Mouse (Mus musculus) myocyte (in vitro differentiated cells): ENCODE results near the gene Fam32a.

Source experiments
- CEBPB ChIP-seq: IDR thresholded peaks from 2 replicates; pipeline ENCODE4 v1.6.1; 2011; ENCODE audit warnings: mild to moderate bottlenecking, moderate library complexity; ENCODE audit not compliant: poor library complexity, insufficient read depth, severe bottlenecking
- MAX ChIP-seq: IDR thresholded peaks from one replicate; pipeline ENCODE4 v1.6.1; 2011; ENCODE audit warnings: low read depth, mild to moderate bottlenecking, control low read depth
- MYOG ChIP-seq, 3 experiments: IDR thresholded peaks; one replicate each; pipeline ENCODE4 v1.6.1; 2011; ENCODE audit warnings: control low read depth in 2 of 3, low read depth in 2 of 3, mild to moderate bottlenecking in 2 of 3; ENCODE audit not compliant: insufficient read length in 2 of 3, control insufficient read depth in 1 of 3, insufficient read depth in 1 of 3
- POLR2A ChIP-seq: IDR thresholded peaks from one replicate; pipeline ENCODE4 v1.6.1; 2011; ENCODE audit warnings: low read depth, mild to moderate bottlenecking, control low read depth, moderate library complexity; ENCODE audit not compliant: insufficient read length
- USF1 ChIP-seq: IDR thresholded peaks from one replicate; pipeline ENCODE4 v1.6.1; 2011; ENCODE audit warnings: low read depth, mild to moderate bottlenecking, control low read depth, moderate library complexity

- TF ChIP-seq POLR2A (no peak), CEBPB (no peak), MAX (no peak), MYOG (IDR thresholded peaks at IDR 0.05; ENCODE audit: control insufficient read depth in 1 of 3, insufficient read depth in 1 of 3, insufficient read length in 2 of 3, low read depth in 2 of 3) (no peak), USF1 (no peak)
Observed at GRCm38 (mm10) chr8:72242226-72242625, 22.7 kb downstream of the Fam32a start.
